Mouse (Mus musculus): ENCODE measurements at regions not wholly inside any gene's neighbourhood (a gene's known extent, or its start where the extent isn't known, plus 50 kb on each side); places are given as distances from the start of the nearest gene placed in this dataset.
"Not testable (repeated sequence)": the region's sequence is repeated elsewhere in the genome, so short reads cannot be mapped to it uniquely, and the experiment has no call there.

DNA sequence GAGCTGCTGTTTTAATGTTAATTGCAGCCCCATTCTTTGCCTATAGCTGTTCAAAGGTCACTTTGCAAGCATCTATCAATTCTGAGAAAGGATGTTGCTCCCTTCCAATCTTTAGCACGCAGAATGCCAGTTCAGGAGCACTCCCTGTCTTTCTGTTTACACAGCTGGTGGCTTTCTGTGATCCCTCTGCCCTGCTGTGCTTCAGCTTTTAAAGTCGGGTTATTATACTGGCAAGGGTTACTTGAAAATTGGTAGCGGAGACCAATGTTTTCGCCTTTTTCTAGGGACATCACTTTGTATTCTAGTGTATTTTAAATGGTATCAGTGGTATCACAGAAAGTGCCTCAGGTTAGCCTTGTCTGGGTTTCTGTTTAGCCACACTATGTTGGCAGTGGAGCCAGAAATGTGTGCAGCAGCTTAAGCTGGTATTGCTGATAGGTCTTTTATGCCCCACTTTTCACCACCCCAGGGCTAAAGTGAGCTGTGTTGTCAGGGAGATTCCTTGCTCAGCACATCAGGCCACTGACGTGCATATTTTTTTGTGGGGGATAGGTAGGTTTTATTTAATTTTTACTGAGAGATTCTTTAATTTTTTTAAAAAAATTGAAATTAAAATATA is 243.0 kb upstream of the Pfkp start:
- no peak for ATAC-seq
- no peak overlapping the region for H3K27ac ChIP-seq (ENCODE audit: low read depth, low read length)
- 33% methylated on average over 5 of the region's 5 CpGs for WGBS

GRCm38 (mm10) chr13:6889446-6889845 is 240.9 kb upstream of the Pfkp start:
- ATAC-seq; H3K27ac ChIP-seq (ENCODE audit: low read depth, low read length); H3K27me3 ChIP-seq (ENCODE audit: insufficient read depth, low read length); H3K36me3 ChIP-seq (ENCODE audit: insufficient read depth); H3K4me3 ChIP-seq (ENCODE audit: low read depth, low read length); H3K9me3 ChIP-seq (ENCODE audit: low read length); H3K9ac ChIP-seq; H3K4me1 ChIP-seq (ENCODE audit: insufficient read depth); H3K4me2 ChIP-seq (ENCODE audit: low read depth); DNase-seq: not testable (repeated sequence)
- WGBS, result 79% methylated on average over 9 of the region's 9 CpGs

More for the DNA sequence above, 243.0 kb upstream of the Pfkp start:
- Histone ChIP-seq H3K9me3 (ENCODE audit: low read length) (no peaks in the 10 kb centered on the region), H3K36me3 (ENCODE audit: insufficient read depth) (no peaks in the 10 kb centered on the region), H3K4me2 (ENCODE audit: low read depth) (no peak overlapping the region), H3K9ac (no peak overlapping the region), H3K27me3 (ENCODE audit: insufficient read depth, low read length) (no peaks in the 10 kb centered on the region), H3K4me3 (ENCODE audit: low read depth, low read length) (no peak overlapping the region), H3K4me1 (ENCODE audit: insufficient read depth) (no peaks in the 10 kb centered on the region)
- TF ChIP-seq CTCF (IDR thresholded peaks at IDR 0.05; ENCODE audit: low read depth), result no peak
- DNase-seq, result no peak

GRCm38 (mm10) chr13:6888381-6888780 is 239.8 kb upstream of the Pfkp start:
- Histone ChIP-seq H3K4me2 (ENCODE audit: low read depth) (no peak overlapping the region), H3K9ac (no peak overlapping the region), H3K27me3 (ENCODE audit: insufficient read depth, low read length) (no peaks in the 10 kb centered on the region), H3K9me3 (ENCODE audit: low read length) (no peaks in the 10 kb centered on the region), H3K36me3 (ENCODE audit: insufficient read depth) (no peaks in the 10 kb centered on the region), H3K4me3 (ENCODE audit: low read depth, low read length) (no peak overlapping the region), H3K27ac (ENCODE audit: low read depth, low read length) (no peak overlapping the region), H3K4me1 (ENCODE audit: insufficient read depth) (no peaks in the 10 kb centered on the region)
- 90% methylated on average over 1 of the region's 1 CpGs for WGBS
- ATAC-seq (no peak), DNase-seq (no peak)
- TF ChIP-seq CTCF (IDR thresholded peaks at IDR 0.05; ENCODE audit: low read depth), result no peak

GRCm38 (mm10) chr13:6877018-6877901 is 228.7 kb upstream of the Pfkp start:
- H3K4me3 ChIP-seq (ENCODE audit: low read depth, low read length), result no peak overlapping the region
- H3K36me3 ChIP-seq (ENCODE audit: insufficient read depth), result no peaks in the 10 kb centered on the region
- H3K4me2 ChIP-seq (ENCODE audit: low read depth), result no peak overlapping the region
- no peak for TF ChIP-seq CTCF (IDR thresholded peaks at IDR 0.05; ENCODE audit: low read depth)
- ATAC-seq (no peak), DNase-seq (no peak)
- WGBS, result 90% methylated on average over 5 of the region's 5 CpGs
- H3K27me3 ChIP-seq (ENCODE audit: insufficient read depth, low read length), result no peaks in the 10 kb centered on the region
- no peaks in the 10 kb centered on the region for H3K4me1 ChIP-seq (ENCODE audit: insufficient read depth)
- no peak overlapping the region for H3K27ac ChIP-seq (ENCODE audit: low read depth, low read length)
- no peaks in the 10 kb centered on the region for H3K9me3 ChIP-seq (ENCODE audit: low read length)
- no peak overlapping the region for H3K9ac ChIP-seq

- Histone ChIP-seq H3K4me3 (ENCODE audit: low read depth, low read length) (no peak overlapping the region), H3K4me2 (ENCODE audit: low read depth) (no peak overlapping the region), H3K27me3 (ENCODE audit: insufficient read depth, low read length) (no peaks in the 10 kb centered on the region), H3K9me3 (ENCODE audit: low read length) (no peaks in the 10 kb centered on the region), H3K36me3 (ENCODE audit: insufficient read depth) (no peaks in the 10 kb centered on the region), H3K9ac (no peak overlapping the region), H3K4me1 (ENCODE audit: insufficient read depth) (no peaks in the 10 kb centered on the region), H3K27ac (ENCODE audit: low read depth, low read length) (no peak overlapping the region)
- 64% methylated on average over 1 of the region's 1 CpGs for WGBS
- DNase-seq, result no peak
- no peak for ATAC-seq
- TF ChIP-seq CTCF (IDR thresholded peaks at IDR 0.05; ENCODE audit: low read depth), result no peak
These were observed 213.6 kb upstream of the Pfkp start for GRCm38 (mm10) chr13:6862186-6862585.

GRCm38 (mm10) chr13:6859551-6859950 is 211.0 kb upstream of the Pfkp start:
- no peak overlapping the region for H3K4me3 ChIP-seq (ENCODE audit: low read depth, low read length)
- H3K9ac ChIP-seq, result no peak overlapping the region
- H3K27me3 ChIP-seq (ENCODE audit: insufficient read depth, low read length), result no peaks in the 10 kb centered on the region
- no peak overlapping the region for H3K4me2 ChIP-seq (ENCODE audit: low read depth)
- no peaks in the 10 kb centered on the region for H3K36me3 ChIP-seq (ENCODE audit: insufficient read depth)
- WGBS, result 89% methylated on average over 3 of the region's 3 CpGs
- no peak for TF ChIP-seq CTCF (IDR thresholded peaks at IDR 0.05; ENCODE audit: low read depth)
- no peak for DNase-seq
- H3K4me1 ChIP-seq (ENCODE audit: insufficient read depth), result no peaks in the 10 kb centered on the region
- no peaks in the 10 kb centered on the region for H3K9me3 ChIP-seq (ENCODE audit: low read length)
- ATAC-seq, result no peak
- H3K27ac ChIP-seq (ENCODE audit: low read depth, low read length), result no peak overlapping the region

Measured in forebrain, postnatal 0 days (tissue).